Mouse (Mus musculus) right cerebral cortex, postnatal 25 days (tissue): Measurements from ENCODE around the gene Olfr287.

Source experiments
- DNase-seq: peaks from one replicate; pipeline ENCODE4 v3.0.0; 2022

Gene Olfr287

DNA sequence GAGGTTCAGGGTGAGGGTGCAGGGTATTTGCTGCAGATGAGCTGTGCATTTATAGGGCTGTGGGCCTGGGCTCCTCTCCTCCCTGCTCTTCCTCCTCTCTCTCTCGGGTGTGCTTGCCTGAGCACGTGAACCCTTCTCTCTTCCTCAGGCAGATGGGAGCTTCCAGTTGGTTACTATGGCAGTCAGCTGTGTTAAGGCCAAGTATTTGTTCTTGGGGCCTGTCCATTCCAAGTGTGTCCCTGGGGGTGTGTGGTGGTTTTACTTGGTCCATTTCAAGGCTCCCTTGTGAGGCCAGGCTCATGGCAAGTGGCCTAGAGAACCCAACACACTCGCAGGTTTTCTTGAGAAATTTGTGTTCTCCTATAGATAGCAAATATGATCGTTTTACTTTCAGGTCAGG lies at the start of gene Olfr287, which contains the start of gene Gm44579:
Gene Olfr287 (minus strand): TSS at position 180 of the 400 bp plus-strand sequence.
Gene Gm44579 (minus strand): TSS at position 101 of the 400 bp plus-strand sequence.
- DNase-seq = no peak

DNA sequence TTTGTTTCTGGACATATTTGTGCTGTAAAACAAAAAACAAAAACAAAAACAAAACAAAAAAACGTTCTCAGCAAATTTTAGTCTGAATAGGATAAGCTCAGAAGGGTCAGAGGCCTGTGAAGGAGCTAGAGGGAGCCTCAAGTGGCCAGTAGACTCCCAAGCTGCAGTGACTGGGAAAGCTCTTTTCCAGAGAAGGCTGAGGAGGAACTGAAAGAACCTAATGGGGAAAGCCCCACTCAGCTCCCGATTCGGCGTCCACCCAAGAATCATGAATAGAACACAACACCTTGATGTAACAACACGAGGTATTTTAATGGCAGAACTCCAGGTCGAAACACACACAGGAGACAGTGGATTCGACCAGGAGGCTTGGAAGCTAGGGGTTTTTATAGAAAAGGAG lies 36.9 kb upstream of the Olfr287 start:
- no peak for DNase-seq

DNA sequence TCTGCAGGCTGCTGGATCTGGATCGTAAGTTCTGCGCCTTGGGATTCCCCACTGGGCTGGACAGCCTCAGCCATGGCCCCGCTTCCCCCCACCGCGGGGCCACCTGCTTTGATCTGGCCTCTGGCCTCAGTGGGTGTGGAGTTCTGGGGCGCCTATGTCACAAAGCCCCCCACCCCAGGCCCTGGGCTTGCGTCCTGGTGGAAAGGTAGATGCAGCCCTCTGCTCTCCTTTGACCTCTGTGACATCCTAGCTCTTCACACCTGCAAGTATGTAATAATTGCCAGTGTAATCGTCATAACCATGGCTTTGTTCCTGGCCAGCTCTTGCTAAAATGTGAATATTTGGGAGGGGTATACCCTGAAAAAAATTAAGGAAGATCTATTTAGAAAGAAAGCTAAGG lies 36.3 kb upstream of the Olfr287 start, which contains the start of gene H1fnt:
Gene H1fnt (minus strand): TSS at position 101 of the 400 bp plus-strand sequence.
- no peak for DNase-seq

DNA sequence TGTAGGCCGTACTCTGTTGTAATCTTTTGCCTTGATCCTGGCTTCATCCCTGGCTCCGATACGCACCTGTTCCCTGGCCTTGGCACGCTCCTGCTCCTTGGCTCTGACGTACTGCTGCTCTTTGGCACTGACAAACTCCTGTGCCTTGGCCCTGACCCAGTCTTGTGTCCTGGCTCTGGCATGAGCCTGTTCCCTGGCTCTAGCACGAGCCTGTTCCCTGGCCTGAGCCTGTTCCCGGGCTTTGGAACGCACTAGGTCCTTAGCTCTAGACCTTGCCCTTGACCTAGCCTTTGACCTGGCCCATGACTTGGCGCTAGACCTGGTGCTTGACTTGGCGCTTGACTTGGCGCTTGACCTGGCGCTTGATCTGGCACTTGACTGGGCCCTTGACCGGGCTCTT lies 35.4 kb upstream of the Olfr287 start:
- no peak for DNase-seq

DNA sequence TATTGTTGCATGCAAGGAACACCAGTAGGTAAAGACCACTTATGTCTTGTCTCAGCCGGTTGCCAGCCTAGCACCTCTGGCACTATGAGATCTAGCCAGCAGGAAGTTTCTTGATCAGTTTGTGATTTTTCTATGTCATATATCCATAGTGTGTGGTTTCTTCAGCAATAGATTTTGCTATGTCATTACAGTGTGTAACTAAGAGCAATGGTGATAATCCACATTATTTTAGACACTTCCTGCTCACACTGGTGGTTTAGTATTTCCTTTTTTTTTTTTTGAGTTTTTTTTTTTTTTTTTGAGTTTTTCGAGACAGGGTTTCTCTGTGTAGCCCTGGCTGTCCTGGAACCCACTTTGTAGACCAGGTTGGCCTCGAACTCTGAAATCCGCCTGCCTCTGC lies 14.6 kb upstream of the Olfr287 start:
- DNase-seq = no peak

DNA sequence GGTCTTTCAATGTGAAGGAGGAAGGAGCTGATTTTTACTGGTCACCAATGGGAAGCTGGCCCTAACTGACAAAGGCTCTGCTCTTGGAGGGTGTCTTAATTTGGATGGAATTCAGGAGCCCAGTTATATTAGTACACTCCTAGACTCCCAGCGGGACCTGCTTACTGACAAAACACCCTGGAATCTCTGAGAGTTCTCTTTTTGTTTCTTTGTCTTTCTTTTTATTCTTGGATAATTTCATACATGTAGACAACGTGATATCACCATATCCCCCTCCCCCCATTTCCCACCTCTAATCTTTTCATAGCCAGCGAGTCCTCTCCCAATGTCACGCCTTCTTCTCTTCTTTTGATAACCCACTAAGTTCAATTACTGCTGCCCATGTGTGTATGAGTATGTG lies 13.5 kb upstream of the Olfr287 start, which contains the start of gene Olfr286:
Gene Olfr286 (minus strand): TSS at position 101 of the 400 bp plus-strand sequence.
- no peak for DNase-seq

DNA sequence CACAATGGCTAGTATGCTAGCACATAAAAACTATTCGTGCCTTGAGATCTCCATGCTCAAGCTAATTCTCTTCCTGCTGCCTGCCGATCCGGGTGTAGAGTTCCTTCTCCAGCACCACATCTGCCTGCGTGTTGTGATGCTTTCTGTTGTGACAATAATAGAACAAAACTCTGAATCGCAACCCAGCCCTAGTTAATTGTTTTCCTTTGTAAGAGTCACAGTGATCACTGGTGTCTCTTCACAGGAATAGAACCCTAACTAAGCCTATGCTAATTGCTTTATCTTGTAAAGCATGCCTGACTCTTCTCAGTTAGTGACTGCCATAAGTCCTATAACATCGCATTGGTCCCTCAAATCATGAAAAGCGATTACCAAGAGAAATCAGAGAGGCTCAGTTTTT lies 5.2 kb upstream of the Olfr287 start:
- no peak for DNase-seq

DNA sequence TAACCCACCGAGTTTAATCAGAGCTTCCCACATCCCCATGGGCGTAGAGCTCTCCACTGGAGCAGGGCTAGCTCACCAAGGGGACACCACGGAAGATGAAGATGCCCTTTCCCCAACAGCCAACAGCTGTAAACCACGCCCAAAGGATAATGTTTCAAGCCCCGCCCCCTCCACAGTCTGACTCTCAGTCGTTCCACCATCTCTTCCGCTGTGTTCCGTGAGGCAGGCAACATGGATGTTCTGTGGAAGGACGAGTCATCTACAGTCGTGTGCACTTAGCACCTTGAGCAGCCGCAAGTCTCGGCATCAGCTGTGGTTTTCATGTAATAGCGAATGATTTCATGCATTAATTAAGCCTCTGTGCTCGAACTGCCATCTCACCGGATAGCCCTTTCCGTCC lies 4.8 kb upstream of the Olfr287 start:
- DNase-seq = no peak

DNA sequence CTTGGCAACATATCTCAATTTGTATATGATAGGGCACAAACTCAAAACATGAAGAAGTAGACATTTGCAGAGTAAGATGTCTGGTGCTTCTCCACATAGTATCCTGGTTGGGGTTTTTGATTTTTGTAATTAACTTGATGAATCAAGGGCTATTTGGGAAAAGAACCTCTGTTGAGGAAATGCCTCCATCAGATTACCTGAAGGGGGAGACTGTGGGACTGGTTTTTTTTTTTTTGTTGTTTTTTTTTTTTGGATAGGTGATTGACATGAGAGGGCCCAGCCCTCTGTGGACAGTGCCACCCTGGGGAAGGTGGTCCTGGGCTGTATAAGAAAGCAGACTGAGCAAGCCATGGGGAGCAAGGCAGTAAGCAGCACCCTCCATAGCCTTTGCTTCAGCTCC lies 1.5 kb upstream of the Olfr287 start:
- DNase-seq = no peak

DNA sequence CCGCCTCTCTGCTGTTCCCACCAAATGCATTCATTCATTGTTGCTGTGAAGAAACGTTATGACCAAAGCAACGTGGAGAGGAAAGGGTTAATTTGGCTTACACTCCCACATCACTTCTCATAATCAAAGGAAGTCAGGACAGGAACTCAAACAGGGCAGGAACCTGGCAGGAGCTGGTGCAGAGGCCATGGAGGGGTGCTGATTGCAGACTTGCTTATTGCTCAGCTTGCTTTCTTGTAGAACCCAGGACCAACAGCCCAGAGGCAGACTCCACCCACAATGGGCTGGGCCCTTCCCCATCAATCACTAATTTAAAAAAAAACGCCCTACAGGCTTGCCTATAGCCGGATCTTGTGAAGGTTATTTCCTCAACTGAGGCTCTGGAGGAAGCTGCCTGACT lies 6.7 kb downstream of the Olfr287 start:
- DNase-seq = no peak

DNA sequence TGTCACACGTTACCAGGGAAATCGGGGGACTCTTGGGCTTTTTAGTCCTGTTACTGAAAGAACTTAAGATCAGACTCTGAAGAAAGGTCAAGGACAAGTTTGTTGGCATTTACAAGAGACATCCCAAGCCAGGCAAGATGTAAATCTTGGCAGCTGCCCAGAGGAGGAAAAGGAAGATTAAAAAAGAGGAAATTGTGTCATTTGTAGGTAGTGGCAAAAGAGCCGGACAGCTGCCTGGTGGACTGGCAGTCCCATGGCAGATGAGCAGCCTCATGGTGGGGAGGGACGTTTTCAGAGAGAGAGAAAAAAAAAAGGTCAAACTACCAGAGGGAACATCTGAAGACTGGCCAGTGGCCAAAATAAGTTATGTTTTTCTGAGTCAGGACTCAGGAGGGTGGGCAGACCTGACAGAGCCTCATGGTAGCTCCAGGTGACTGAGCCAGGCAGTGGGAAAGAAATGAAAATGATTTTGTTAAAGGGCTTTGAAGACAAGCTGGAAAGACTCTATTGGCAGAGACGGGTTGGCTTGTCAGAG lies 7.5 kb downstream of the Olfr287 start:
- no peak for DNase-seq

DNA sequence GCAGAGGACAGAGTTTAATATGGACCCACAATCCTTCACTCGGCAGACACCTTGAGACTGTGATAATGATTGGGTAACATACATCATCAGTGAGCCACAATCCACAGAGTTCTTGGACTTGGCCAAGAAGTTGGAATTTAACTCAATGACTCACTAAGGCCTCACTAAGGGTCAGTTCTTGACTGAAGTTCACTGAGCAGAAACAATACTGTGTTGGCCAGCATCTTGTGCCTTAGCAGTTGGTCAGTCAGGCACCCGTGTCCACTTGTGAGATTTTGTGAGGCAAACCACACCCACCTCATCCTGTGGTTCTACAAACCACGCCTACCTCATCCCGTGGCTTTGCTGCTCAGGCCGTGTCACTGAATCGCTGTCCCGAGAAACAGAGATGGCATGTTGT lies 11.2 kb downstream of the Olfr287 start:
- DNase-seq = no peak

DNA sequence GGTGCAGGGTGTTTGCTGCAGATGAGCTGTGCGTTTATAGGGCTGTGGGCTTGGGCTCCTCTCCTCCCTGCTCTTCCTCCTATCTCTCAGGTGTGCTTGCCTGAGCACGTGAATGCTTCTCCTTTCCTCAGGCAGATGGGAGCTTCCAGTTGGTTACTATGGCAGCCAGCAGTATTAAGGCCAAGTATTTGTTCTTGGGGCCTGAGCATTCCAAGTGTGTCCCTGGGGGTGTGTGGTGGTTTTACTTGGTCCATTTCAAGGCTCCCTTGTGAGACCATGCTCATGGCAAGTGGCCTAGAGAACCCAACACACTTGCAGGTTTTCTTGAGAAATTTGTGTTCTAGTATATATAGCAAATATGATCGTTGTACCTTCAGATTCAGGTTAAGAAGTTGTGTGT lies 25.4 kb downstream of the Olfr287 start, which contains the start of gene Olfr288:
Gene Olfr288 (minus strand): TSS at position 101 of the 400 bp plus-strand sequence.
- DNase-seq = no peak

DNA sequence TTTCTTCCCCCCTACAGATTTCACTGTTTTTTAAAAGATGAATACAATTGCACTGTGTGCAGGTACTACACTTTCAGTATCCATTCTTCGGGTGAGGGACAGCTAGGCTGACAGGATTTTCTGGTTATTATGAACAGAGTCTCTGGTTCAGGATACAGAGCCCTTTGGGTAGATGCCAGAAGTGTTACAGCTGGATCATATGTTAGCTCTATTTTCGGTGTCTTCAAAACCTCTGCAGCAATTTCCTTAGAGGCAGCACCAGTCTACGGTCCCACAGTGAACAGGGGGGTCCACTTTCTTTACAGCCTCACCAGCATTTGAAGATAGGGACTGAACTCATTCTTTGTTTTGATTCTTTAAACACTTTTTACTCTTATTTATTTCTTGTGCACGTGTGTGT lies 36.4 kb downstream of the Olfr287 start:
- no peak for DNase-seq

DNA sequence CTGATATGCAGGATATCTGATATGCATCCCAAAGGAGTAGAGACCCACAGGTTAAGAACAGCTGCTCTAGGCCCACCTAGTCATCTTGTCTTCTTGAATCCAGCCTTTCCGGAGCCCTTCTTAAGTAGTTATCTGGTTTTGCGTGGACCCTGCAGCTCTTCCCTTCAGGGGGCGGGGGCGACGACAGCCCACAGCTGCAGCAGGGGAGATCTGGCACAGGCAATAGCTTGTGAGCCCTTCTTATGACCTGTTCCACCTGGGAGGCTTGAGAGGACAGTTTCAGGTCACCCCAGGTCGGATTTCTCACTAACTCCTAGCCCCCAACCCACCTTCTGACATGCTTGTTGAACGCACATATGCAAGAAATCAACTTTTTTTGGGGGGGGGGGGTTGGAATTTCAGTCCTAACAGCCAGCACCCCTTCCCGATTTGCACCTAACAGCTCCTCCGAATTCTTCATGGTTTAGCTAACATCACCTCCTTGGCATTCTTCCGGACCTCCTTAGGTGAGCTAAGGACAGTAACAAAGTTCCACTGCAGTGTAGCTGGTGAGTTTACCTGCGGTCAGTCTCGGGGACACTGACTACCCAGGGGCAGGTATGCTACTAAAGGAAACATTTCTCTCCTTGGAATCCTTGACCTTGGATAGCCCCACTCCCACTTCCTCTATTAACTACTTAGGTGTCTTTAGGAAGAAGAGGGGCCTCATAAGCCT lies 38.8 kb downstream of the Olfr287 start:
- no peak for DNase-seq

DNA sequence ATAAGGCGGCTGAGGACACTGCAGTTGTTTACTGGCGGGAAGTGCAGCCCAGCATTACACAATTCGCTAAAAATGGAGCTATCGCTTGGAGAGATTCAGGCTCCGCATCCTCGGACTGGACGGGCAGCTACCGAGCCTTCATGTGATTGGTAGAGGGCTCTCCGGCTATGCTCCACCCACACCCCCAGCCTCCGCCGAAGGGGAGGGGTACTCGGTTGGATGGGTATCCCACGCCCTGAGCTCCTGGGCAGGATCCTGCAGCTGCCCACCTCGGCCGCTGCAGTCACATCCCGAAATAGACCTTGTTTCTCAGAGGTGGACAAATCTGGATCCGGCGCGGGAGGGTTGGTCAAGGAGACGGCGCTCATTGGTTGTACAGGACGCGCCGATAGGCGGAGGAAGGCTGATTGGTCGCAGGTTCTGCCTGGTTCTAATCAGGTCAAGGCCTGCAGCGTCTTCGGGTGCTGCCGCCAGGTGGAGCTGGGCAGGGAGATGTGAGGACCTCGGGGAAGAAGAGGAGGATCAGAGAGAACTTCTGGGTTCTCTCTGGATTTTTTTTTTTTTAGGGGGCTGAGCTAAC lies 39.6 kb downstream of the Olfr287 start:
- peak; percentile 92 for DNase-seq

DNA sequence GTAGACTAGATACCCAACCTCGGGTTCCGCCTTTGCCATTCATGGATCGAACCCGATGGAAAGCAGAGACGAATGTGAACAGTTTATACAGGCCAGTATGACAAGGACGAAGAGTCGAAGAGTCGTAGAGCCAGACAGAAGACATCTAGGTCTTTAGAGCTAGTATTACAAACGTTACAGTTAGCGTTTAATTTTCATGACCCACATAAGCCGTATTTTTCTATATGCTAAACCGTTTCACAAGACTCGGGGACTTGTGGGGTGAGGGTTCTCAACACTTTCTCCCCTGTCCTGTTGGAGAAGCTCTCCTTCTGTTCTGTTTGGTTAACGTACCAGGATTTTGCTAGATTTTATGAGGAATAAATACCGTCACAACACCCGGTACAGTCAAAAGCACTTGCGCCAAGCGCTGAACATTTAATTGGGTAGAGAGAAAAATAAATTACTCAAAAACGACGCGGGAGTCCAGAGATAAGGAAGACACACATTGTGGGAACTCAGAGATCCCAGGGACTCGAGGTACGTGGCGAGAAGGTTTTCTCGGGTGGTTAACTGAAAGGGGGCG lies 40.2 kb downstream of the Olfr287 start:
- DNase-seq = no peak

DNA sequence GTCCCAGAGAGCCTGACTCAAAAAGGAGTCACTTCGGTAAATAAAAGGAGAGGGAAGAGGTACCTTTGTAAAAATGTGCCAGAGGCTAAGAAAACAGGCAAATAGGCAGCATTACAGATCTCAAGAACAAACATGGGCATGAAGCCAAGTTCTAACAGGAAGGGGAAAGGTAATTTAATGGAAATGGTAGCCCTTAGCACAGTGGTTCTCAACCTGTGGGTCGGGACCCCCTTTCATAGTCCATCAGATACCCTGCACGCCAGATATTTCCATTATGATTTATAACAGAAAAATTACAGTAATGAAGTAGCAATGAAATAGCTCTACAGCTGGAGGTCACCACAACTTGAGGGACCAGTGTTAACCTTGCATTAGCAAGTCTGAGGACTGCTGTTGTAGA lies 43.5 kb downstream of the Olfr287 start:
- no peak for DNase-seq

DNA sequence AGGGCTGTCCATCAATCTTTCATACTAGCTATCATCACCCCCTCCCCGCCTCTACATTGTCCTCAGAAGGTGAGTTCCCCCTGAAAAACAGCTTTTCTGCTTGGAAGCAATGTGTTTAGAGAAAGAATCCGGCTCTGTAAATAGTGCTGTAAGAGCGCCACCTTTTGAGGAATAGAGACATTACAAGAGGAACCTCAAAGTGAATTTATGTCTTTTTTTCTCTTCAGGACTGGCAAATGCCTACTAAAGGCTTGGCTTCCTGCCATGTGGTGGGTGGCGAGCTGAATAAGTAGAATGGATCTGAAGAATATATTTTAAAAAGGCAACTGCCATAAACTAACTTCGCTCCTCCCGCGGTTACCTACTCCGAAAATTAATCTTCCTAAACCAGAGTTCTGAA lies 47.0 kb downstream of the Olfr287 start:
- DNase-seq = peak; percentile 64

DNA sequence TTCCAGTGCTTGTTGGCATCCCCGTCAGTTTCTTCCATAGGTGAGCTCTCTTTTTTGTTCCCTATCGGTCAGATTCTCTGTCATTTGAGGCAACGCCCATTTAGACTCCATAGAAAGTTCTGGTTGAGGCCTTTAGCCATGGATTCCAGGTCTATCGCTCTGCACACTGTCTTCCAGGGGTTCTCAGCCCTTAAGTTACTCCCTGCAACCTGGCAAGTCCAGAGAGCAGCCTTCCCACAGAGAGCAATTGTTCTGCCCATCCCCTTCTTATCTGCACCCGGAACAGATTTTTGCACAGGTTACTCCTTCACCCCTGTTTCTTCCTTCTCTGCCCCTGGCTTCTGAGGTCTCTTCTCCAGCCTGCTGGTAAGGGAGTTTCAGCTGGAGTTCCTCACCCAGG lies 48.7 kb downstream of the Olfr287 start:
- no peak for DNase-seq

DNA sequence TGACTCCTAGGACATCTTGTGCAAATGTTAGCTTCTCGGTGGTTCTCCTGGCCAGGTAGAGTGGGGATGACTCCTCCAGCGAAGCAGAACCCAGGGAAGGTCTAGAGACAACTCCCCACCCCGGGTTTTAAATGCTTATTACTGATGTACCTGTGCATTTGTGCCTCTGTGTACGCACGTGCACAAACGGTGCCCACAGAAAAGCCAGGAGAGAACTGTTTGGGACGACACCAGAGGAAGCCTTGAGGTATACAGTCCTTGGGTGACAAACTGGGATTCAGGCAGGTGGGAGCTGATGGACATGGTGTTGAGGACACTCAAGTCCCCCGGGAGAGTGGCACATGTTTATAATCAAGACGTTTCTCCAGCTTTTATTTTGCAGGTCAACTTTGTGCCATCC lies 49.9 kb downstream of the Olfr287 start:
- DNase-seq = no peak

DNA sequence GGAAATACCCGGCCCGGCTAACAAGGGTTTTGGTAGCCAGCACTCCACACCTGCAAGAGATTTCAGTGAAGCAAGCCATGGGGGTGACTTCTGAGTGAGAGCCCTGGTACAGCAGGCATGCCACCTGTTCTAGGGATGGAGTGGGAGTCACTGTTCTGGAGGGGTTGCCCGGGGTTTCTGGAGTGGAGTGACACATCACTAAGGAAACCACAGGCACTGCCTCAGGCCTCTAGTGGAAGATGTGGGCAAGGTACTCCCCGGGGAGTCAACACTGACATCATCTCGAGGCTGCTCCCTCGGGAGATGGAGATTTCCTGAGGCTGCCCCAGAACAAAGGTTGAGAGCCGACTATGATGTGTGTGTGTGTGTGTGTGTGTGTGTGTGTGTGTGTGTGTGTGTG lies 50.5 kb downstream of the Olfr287 start:
- DNase-seq = peak; percentile 71

DNA sequence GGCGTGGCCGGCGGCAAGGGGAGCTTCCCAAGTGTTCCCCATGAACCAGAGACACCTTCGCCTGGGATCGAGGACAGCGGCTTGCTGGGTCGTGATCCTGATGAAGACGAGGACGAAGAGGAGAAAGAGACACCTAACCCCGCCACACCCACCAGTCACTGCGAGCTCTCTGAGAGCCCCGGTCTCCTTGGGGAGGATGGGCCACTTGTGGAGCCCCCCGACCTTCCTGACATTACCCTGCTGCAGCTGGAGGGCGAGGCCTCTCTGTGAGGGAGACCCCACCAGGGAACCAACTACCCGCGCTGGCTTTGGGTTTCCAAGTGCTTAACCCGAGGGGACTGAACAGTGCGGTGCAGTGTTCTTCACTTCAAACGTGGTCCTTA lies 52.2 kb downstream of the Olfr287 start:
- no peak for DNase-seq
